Mouse (Mus musculus): ENCODE results near the gene Banp.

DNA sequence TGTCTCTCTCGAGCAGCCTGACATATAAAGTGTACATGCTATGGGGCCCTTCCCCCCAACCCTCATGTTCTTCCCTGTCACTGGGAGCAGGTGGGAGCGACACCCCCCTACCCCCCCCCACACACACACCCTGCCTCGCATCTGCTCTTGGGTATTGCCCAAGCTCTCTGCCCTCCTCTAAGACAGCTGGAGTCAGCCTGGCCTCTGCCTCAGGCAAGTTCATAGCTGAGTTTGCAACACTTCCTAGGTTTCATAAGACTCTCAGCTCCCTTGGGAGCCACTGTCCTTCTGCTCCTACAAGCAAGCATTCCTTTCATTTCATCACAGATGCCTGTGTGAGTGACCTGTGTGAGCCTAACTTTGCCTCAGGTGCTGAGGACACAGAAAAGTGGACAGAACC lies 29.8 kb upstream of the Banp start:
- TF ChIP-seq CTCF (IDR thresholded peaks at IDR 0.05; ENCODE audit: low read depth), result no peak
- TF ChIP-seq EP300 (IDR thresholded peaks at IDR 0.05; ENCODE audit: low read depth), result no peak

Data from heart, postnatal 0 days (tissue).